Mouse (Mus musculus) neutrophil, adult 59 days (primary cell): ENCODE measurements around the gene Mphosph10. TPM values are rescaled to one million over a fixed set of nuclear protein-coding genes. Genes with fewer than 3 reads are reported as not detected.

Source experiments
- total RNA-seq, 2 experiments: library from RNA; stranded (reverse); gene quantifications; 1 replicate in 1 of 2; 2 replicates in 1 of 2; pipeline ENCODE4 v1.2.4; 2023

Mphosph10 gene
- 10 to 100 TPM; 31.9 to 34.6 TPM for total RNA-seq

DNA sequence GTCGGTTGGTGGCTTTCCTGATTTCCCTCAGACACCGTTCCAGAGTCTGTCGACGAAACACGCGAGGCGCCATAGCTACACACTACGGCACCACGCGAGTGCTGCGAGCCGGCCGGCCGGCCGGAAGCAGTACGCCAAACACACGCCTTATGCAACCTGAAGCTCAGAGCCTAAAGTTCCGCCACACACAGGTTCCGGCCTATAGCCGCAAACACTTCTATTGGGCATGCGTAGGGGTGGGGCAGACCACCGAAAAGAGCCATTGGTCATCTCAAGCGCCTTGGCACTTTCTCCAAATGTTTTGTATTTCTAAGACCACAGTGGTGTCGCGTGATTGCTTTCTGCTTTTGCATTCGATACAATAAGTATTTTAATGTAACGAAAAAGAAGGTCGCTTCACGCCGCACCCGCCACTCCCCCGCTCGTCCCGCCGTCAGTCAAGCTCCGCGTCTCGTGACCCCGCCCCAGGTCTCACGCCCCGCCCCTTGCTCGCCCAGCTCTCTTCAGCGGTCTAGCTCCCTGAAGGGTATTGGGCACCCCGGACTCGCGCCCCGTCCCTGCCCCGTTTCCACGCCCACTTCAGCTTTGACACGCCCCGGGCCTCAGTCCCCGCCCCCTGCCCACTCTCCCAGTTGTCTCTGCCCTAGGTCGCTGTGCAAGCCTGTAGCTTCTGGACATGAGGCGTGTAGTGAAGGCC, at the start of gene Mphosph10, which contains the start of gene Mcee:
Mphosph10 (minus strand) TSS at position 147 of the 697 bp plus-strand sequence.
Mcee (plus strand) TSS at position 486 of the 697 bp plus-strand sequence.

DNA sequence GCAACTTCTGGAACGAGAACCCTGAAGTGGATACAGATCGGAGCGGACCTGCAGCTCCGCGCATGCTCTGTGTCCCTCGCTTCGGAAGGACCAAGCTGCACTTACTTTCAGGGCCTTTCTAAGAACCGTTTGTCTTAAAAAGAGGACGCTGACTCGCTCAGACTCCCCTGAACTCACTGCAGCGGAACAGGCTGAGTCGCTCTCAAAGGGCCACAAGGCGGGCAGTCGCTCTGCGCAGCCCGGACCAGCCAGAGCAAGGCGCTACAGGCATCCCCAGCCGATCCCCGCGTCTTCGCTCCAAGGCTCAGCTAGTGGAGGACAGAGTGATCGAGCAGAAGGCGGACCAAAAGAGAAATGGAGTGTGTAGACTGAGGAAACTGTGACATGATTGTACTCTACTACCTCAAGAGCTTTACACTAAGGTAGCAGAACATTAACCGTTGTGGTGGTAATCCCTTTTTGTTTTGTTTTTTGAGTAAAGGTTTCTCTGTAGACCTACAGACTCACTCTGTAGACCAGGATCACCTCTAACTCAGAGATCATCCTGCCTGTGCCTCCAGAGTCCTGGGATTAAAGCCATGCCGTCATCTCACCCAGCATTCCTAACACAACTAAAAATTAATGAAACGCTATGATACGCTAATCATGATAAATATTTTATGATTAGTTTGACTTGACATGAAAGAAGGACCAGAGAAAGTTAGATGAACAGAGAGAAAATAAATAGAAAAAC, 18.1 kb downstream of the Mphosph10 start, which contains the start of gene Fan1:
Fan1 (minus strand) TSS at position 266 of the 733 bp plus-strand sequence.

Other genes with a start within 250 kb of the Mphosph10 start
- gene Trpm1, start 238.4 kb downstream of the Mphosph10 start, total RNA-seq = not detected
- gene Mtmr10, start 104.6 kb downstream of the Mphosph10 start, total RNA-seq = 10 to 100 TPM; 13.3 to 18.0 TPM
- 1 to 10 TPM; 2.7 to 2.8 TPM for gene Fan1, start 18.2 kb downstream of the Mphosph10 start, total RNA-seq
- 10 to 100 TPM; 34.0 to 35.4 TPM for gene Mcee, start 339 bp upstream of the Mphosph10 start, total RNA-seq
- gene Apba2, start 109.4 kb upstream of the Mphosph10 start, total RNA-seq = not detected